8 mouse cellular contexts compared by ENCODE assay signal in genomic region chr10:128491495-128491894, GRCm38 (mm10). TPM values are rescaled to one million over a fixed set of nuclear protein-coding genes. Genes with fewer than 3 reads are reported as not detected.
A peak's percentile ranks its signal among the peaks of the same experiment; 100 is the strongest.
DNase-seq lines count a peak whose midpoint lies in the region; ATAC-seq and TF ChIP-seq lines count a peak whose summit lies in the region.

No protein-coding gene starts in this region.

- no peak for TF ChIP-seq POLR2A in brain, embryonic 14.5 days (IDR thresholded peaks at IDR 0.05; ENCODE audit: borderline replicate concordance, extremely low read depth, insufficient read depth, insufficient read length, poor library complexity, severe bottlenecking)
- peak; percentile 41 for TF ChIP-seq POLR2A in myocyte (IDR thresholded peaks at IDR 0.05; ENCODE audit: insufficient read length, low read depth)

- no peak for TF ChIP-seq CTCF in brain, embryonic 14.5 days (IDR thresholded peaks at IDR 0.05; ENCODE audit: borderline replicate concordance, extremely low read depth, insufficient read depth, insufficient read length)

- DNase-seq in cerebellum, adult 11-12 months: peak; percentile 47
- DNase-seq in brain, embryonic 14.5 days (ENCODE audit: low read depth): peak; percentile 4
- no peak for DNase-seq in layer of hippocampus, postnatal 25 days (ENCODE audit: extremely low spot score in 1 of 2, low spot score in 1 of 2)

- H3K79me2 ChIP-seq in myocyte (ENCODE audit: control insufficient read depth, insufficient read depth): peaks cover 47% of the 10 kb centered on the region

- H3ac ChIP-seq in myocyte (ENCODE audit: control insufficient read depth, insufficient read length): no peak overlapping the region

- peak overlapping the region; percentile 79 for H3K4me2 ChIP-seq in hindbrain, embryonic 13.5 days
- H3K4me2 ChIP-seq in limb, embryonic 15.5 days: peak overlapping the region; percentile 72
- peak overlapping the region; percentile 97 for H3K4me2 ChIP-seq in myocyte (ENCODE audit: low read depth)

- peaks cover 38% of the 10 kb centered on the region for H3K4me1 ChIP-seq in hindbrain, embryonic 13.5 days (replicated peaks)
- peaks cover 42% of the 10 kb centered on the region for H3K4me1 ChIP-seq in limb, embryonic 15.5 days

- peak overlapping the region; percentile 91 for H3K9ac ChIP-seq in hindbrain, embryonic 13.5 days
- H3K9ac ChIP-seq in limb, embryonic 15.5 days: 0 out of 2 replicates have a peak overlapping the region, but pooled peaks have one; percentile 20

- peaks cover 53% of the 10 kb centered on the region for H3K36me3 ChIP-seq in hindbrain, embryonic 13.5 days
- peaks cover 53% of the 10 kb centered on the region for H3K36me3 ChIP-seq in limb, embryonic 15.5 days
- H3K36me3 ChIP-seq in myocyte (ENCODE audit: control insufficient read depth, insufficient read depth): peaks cover 20% of the 10 kb centered on the region

- no peaks in the 10 kb centered on the region for H3K9me3 ChIP-seq in hindbrain, embryonic 13.5 days
- no peaks in the 10 kb centered on the region for H3K9me3 ChIP-seq in limb, embryonic 15.5 days

- WGBS in hindbrain, embryonic 13.5 days: 85% methylated on average over 6 of the region's 6 CpGs
- 57% methylated on average over 6 of the region's 6 CpGs for WGBS in limb, embryonic 15.5 days

- H3K27ac ChIP-seq in hindbrain, embryonic 13.5 days: peak overlapping the region; percentile 86
- H3K27ac ChIP-seq in limb, embryonic 15.5 days: peak overlapping the region; percentile 100

- peak overlapping the region; percentile 86 for H3K4me3 ChIP-seq in hindbrain, embryonic 13.5 days
- H3K4me3 ChIP-seq in limb, embryonic 15.5 days: peak overlapping the region; percentile 83
- H3K4me3 ChIP-seq in myocyte: peak overlapping the region; percentile 98

- no peak for ATAC-seq in cerebellum, adult (ENCODE audit: insufficient number of reproducible peaks, low FRiP score, low TSS enrichment)
- no peak for ATAC-seq in hindbrain, embryonic 13.5 days (ENCODE audit: low FRiP score)
- ATAC-seq in limb, embryonic 15.5 days (ENCODE audit: insufficient number of reproducible peaks, low FRiP score, low TSS enrichment, low read depth): no peak
- no peak for ATAC-seq in megakaryocyte progenitor cell, adult 5-6 weeks (replicated peaks; ENCODE audit: poor library complexity)

- no peaks in the 10 kb centered on the region for H3K27me3 ChIP-seq in hindbrain, embryonic 13.5 days
- no peaks in the 10 kb centered on the region for H3K27me3 ChIP-seq in limb, embryonic 15.5 days
- H3K27me3 ChIP-seq in myocyte (ENCODE audit: control insufficient read depth, insufficient read depth, insufficient read length): no peaks in the 10 kb centered on the region

TF ChIP-seq in myocyte, 11 proteins besides CTCF, POLR2A, EP300 and RAD21:
- TF ChIP-seq POLR2AphosphoS2 (IDR thresholded peaks at IDR 0.05; ENCODE audit: insufficient read length, low read depth) (peak; percentile 91), USF1 (IDR thresholded peaks at IDR 0.05; ENCODE audit: low read depth) (no peak), TCF3 (IDR thresholded peaks at IDR 0.05; ENCODE audit: insufficient read length, low read depth) (no peak)
TF ChIP-seq in myocyte: peak in this region for 1.

RNA-seq across cellular contexts. Expression of gene Myl6, which starts 2.5 kb away (rescaled TPM):
- polyA plus RNA-seq in brain, embryonic 14.5 days (2012; rRNA removed): 1,007 and 1,045 TPM in 2 replicates
- polyA plus RNA-seq in hindbrain, embryonic 13.5 days (2015; fragmentation: Nextera tagmentation; extraction: Ambion mirVana): 933 and 943 TPM in 2 replicates
- polyA plus RNA-seq in limb, embryonic 15.5 days (2015; fragmentation: Nextera tagmentation; extraction: Ambion mirVana): 1,269 and 1,341 TPM in 2 replicates
- polyA plus RNA-seq in myocyte (2012; fragmentation: generic; extraction: Trizol): 2,234 TPM
- total RNA-seq in megakaryocyte progenitor cell, adult 5-6 weeks (2015): 760 and 847 TPM in 2 replicates
- 1,168 and 1,230 TPM in 2 replicates for total RNA-seq in megakaryocyte progenitor cell, adult 5-6 weeks (2017)
- 100 to 1,000 TPM; 551 to 619 TPM for total RNA-seq in layer of hippocampus, postnatal 25 days (2021)

RNA-seq across cellular contexts. Expression of gene Myl6b, which starts 7.0 kb away (rescaled TPM):
- 31.6 and 36.4 TPM in 2 replicates for polyA plus RNA-seq in brain, embryonic 14.5 days (2012; rRNA removed)
- 4.1 and 4.2 TPM in 2 replicates for polyA plus RNA-seq in hindbrain, embryonic 13.5 days (2015; fragmentation: Nextera tagmentation; extraction: Ambion mirVana)
- 4.7 and 7.4 TPM in 2 replicates for polyA plus RNA-seq in limb, embryonic 15.5 days (2015; fragmentation: Nextera tagmentation; extraction: Ambion mirVana)
- polyA plus RNA-seq in myocyte (2012; fragmentation: generic; extraction: Trizol): 734 TPM
- total RNA-seq in megakaryocyte progenitor cell, adult 5-6 weeks (2015): 7.6 and 7.8 TPM in 2 replicates
- total RNA-seq in megakaryocyte progenitor cell, adult 5-6 weeks (2017): 0.64 and 1.7 TPM in 2 replicates
- total RNA-seq in layer of hippocampus, postnatal 25 days (2021): 10 to 100 TPM; 17.4 to 18.9 TPM

RNA-seq across cellular contexts. Expression of gene Smarcc2, which starts 32.4 kb away (rescaled TPM):
- 377 and 390 TPM in 2 replicates for polyA plus RNA-seq in brain, embryonic 14.5 days (2012; rRNA removed)
- 195 and 196 TPM in 2 replicates for polyA plus RNA-seq in hindbrain, embryonic 13.5 days (2015; fragmentation: Nextera tagmentation; extraction: Ambion mirVana)
- 80.7 and 84.4 TPM in 2 replicates for polyA plus RNA-seq in limb, embryonic 15.5 days (2015; fragmentation: Nextera tagmentation; extraction: Ambion mirVana)
- polyA plus RNA-seq in myocyte (2012; fragmentation: generic; extraction: Trizol): 52.5 TPM
- total RNA-seq in megakaryocyte progenitor cell, adult 5-6 weeks (2015): 70.4 and 74.5 TPM in 2 replicates
- total RNA-seq in megakaryocyte progenitor cell, adult 5-6 weeks (2017): 52.8 and 66.9 TPM in 2 replicates
- 100 to 1,000 TPM; 228 to 242 TPM for total RNA-seq in layer of hippocampus, postnatal 25 days (2021)

RNA-seq across cellular contexts. Expression of gene Esyt1, which starts 34.2 kb away (rescaled TPM):
- 15.4 and 20.1 TPM in 2 replicates for polyA plus RNA-seq in brain, embryonic 14.5 days (2012; rRNA removed)
- polyA plus RNA-seq in hindbrain, embryonic 13.5 days (2015; fragmentation: Nextera tagmentation; extraction: Ambion mirVana): 16.4 and 17.6 TPM in 2 replicates
- polyA plus RNA-seq in limb, embryonic 15.5 days (2015; fragmentation: Nextera tagmentation; extraction: Ambion mirVana): 42.8 and 44.9 TPM in 2 replicates
- polyA plus RNA-seq in myocyte (2012; fragmentation: generic; extraction: Trizol): 166 TPM
- 41.2 and 48.4 TPM in 2 replicates for total RNA-seq in megakaryocyte progenitor cell, adult 5-6 weeks (2015)
- 77.6 and 85.1 TPM in 2 replicates for total RNA-seq in megakaryocyte progenitor cell, adult 5-6 weeks (2017)
- total RNA-seq in layer of hippocampus, postnatal 25 days (2021): 1 to 10 TPM; 4.6 to 5.0 TPM

RNA-seq across cellular contexts. Expression of gene Zc3h10, which starts 56.1 kb away (rescaled TPM):
- 19.3 and 23.1 TPM in 2 replicates for polyA plus RNA-seq in brain, embryonic 14.5 days (2012; rRNA removed)
- polyA plus RNA-seq in hindbrain, embryonic 13.5 days (2015; fragmentation: Nextera tagmentation; extraction: Ambion mirVana): 19.7 and 20.9 TPM in 2 replicates
- polyA plus RNA-seq in limb, embryonic 15.5 days (2015; fragmentation: Nextera tagmentation; extraction: Ambion mirVana): 13.2 and 15.4 TPM in 2 replicates
- 13.8 TPM for polyA plus RNA-seq in myocyte (2012; fragmentation: generic; extraction: Trizol)
- 5.9 and 6.7 TPM in 2 replicates for total RNA-seq in megakaryocyte progenitor cell, adult 5-6 weeks (2015)
- total RNA-seq in megakaryocyte progenitor cell, adult 5-6 weeks (2017): 10.2 and 13.3 TPM in 2 replicates
- 10 to 100 TPM; 13.2 to 14.8 TPM for total RNA-seq in layer of hippocampus, postnatal 25 days (2021)

Comparison
In these comparisons a context has a peak if more than half of its experiments do, and no peak if none do; other contexts are left out.
1. DNase-seq: peak in cerebellum, adult 11-12 months (single experiment) and brain, embryonic 14.5 days (single experiment); none in layer of hippocampus, postnatal 25 days (0 of 2).
2. RNA of gene Myl6b, which starts 7.0 kb away (polyA plus RNA-seq): 734 TPM in myocyte (single experiment); 31.6 to 36.4 TPM in brain, embryonic 14.5 days, 4.7 to 7.4 TPM in limb, embryonic 15.5 days and 4.1 to 4.2 TPM in hindbrain, embryonic 13.5 days; every median in the first group is over 10 times any median in the second.
3. Peak in every context shown above with its lines, with median percentiles within 50 percentile points of each other: H3K4me2 ChIP-seq and H3K4me3 ChIP-seq.